Mouse (Mus musculus): ENCODE measurements around the gene Sh3rf3. TPM values are rescaled to one million over a fixed set of nuclear protein-coding genes. Genes with fewer than 3 reads are reported as not detected.

Sh3rf3 gene
- total RNA-seq, 1 experiment from 2014 or later, result 0.20 TPM

DNA sequence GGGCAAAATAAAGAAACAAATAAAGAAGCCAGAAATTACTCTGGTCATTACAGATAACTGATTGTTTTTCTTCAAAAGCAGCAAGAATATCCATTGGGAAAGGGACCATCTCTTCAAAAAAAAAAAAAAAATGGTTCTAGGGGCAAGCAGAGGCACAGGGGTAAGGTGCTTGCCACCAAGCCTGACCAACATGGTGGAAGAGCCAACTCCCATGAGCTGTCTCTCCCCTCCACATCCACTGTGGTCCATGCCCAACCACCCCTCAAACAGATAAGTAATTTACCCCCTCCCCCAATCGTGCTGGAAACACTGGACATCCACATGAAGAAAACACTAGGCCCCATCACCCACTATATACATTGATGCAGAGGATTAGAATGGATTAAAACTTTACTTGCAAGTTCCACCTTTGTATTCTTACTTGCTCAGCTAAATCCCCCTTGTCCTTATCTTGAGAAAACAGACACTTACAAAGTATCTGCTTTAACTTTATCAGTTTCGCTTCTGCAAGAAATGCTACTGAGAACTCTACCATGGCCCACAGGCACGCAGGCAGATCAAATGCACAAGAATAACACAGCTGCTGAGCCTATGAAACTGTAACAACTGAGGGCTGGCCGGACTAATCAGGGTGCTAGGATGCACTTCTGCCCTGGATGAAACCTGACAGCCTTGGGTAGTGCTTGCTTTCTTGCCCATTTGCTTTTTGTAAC, 349.2 kb downstream of the Sh3rf3 start:
- no peak; a peak in 1 of 4 replicates for ATAC-seq (replicated peaks in 1 of 2; ENCODE audit: insufficient read depth in 1 of 2, low FRiP score in 2 of 2, low TSS enrichment in 1 of 2, low read depth in 1 of 2, poor library complexity in 2 of 2, severe bottlenecking in 2 of 2)

DNA sequence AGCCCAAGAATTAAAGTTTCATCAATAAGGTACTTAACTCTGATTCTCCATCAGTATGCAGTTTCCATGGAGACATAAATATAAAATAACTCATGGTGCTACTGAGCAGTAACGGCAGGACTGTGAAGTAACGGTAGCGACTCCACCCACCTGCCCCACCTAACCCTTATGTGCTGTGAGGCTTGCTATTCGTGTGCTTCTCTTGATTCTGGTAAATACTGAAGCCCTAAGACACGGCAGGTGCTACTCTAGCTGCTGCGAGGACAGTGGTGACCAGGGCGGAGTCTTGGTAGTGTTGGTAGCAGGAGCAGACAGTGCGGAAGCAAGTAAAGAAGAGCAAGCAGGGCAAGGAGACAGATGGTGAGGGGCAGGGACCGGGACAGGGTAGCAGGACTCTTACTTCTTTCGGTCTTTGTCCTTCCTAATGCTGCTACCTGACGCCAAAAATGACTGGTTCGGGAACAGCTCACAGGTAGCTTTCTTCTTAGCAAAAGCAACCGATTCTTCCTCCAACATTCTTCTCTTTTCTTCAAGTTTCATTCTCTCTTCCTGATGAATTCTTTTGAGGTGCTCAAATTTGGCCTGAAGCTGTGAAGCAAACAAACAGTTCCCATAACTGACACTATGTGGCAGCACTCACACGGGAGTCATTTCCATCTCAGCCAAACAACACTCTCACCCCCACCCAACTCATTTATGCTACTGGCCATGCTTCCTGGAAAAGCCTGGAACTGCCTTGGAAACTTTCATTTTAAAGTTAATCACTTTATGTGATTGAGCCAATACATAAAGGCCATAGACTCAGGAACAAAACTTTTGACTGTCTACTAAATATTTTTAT, 353.2 kb downstream of the Sh3rf3 start:
- peak; percentile 65 to 77; a peak in 3 of 4 replicates for ATAC-seq (replicated peaks in 1 of 2; ENCODE audit: insufficient read depth in 1 of 2, low FRiP score in 2 of 2, low TSS enrichment in 1 of 2, low read depth in 1 of 2, poor library complexity in 2 of 2, severe bottlenecking in 2 of 2)

DNA sequence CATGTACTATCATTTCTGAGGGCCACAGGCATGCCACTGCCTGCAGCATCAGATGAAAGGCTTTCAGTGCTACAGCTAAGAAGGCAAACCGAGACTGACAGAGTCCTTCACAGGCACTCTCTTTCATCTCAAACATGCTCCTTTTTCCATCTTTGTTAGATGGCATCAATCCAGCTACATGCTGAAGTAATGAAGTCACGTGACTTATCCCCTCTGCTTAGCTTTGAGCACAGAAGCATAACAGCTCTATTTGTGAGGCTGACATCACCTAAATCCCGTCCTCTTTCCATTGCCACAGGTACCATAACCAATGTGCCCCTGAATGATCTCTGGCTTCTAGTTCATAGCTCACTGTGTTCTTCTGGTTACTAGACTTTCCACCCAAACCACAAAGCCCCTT, 357.9 kb downstream of the Sh3rf3 start:
- ATAC-seq (replicated peaks in 1 of 2; ENCODE audit: insufficient read depth in 1 of 2, low FRiP score in 2 of 2, low TSS enrichment in 1 of 2, low read depth in 1 of 2, poor library complexity in 2 of 2, severe bottlenecking in 2 of 2), result no peak

DNA sequence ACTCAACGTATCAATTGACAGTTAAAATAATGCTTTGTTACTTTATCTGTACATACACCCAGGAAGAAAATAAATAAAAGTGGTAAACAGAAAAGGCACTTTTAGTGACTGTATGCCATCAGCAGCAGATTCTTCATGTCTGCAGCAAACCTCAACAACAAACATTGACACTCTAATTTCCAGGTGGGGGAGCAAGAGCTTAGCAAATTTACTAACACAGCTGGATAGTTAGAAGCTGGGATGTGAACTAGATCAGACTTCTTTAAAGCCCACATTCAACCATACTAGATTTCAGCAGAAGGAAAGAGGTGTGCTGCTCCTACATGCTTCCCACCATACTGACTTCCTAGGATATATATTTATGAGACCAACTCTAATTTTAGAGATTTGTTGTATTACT, 359.4 kb downstream of the Sh3rf3 start:
- no peak for ATAC-seq (replicated peaks in 1 of 2; ENCODE audit: insufficient read depth in 1 of 2, low FRiP score in 2 of 2, low TSS enrichment in 1 of 2, low read depth in 1 of 2, poor library complexity in 2 of 2, severe bottlenecking in 2 of 2)

DNA sequence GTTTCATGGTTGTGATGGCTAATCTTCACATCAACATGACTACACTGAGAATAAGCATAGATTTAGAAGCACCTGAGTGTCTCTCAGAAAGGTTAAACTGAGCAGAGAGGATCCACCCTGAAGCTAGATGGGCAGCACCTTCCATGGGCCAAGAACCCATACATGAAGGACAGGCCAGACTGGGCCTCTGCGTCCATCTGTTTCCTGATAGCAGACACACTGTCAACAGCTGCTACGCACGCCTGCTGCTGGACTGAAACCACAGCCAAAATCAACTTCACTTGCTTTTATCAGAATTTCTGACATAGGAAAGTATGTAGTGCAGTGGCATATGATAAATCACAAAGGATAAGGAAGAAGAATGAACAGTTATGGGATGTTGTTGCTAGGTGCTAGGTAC, 366.5 kb downstream of the Sh3rf3 start:
- ATAC-seq (replicated peaks in 1 of 2; ENCODE audit: insufficient read depth in 1 of 2, low FRiP score in 2 of 2, low TSS enrichment in 1 of 2, low read depth in 1 of 2, poor library complexity in 2 of 2, severe bottlenecking in 2 of 2), result no peak

DNA sequence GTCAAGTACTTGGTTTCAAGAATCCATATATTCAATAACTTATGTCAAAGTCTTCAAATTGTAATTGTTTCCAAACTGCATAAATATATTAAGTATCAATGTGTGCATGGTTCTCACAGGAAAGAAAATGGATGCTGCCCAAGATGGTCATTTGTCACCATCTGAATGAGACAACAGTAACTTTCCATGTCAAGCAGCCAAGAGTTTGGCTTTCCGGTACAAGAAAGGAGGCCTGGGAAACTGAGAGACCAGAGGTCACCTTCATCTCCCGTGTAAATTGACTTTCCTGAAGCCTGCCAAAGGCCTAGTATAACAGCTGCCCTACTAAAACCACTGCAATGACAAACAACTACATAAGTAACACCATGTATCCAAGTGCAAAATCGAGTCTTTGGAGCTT, 369.1 kb downstream of the Sh3rf3 start:
- no peak for ATAC-seq (replicated peaks in 1 of 2; ENCODE audit: insufficient read depth in 1 of 2, low FRiP score in 2 of 2, low TSS enrichment in 1 of 2, low read depth in 1 of 2, poor library complexity in 2 of 2, severe bottlenecking in 2 of 2)

Other genes starting within 250 kb of the Sh3rf3 start
- gene Edar, start 137.7 kb upstream of the Sh3rf3 start, total RNA-seq (2017), result 3.1 and 4.2 TPM in 2 replicates
- not detected in 2 replicates for gene Gm17542, start 95.1 kb upstream of the Sh3rf3 start, total RNA-seq (2017)